Mouse (Mus musculus) left cerebral cortex, adult 8-10 months (tissue): ENCODE measurements around the gene Ank3. TPM values are rescaled to one million over a fixed set of nuclear protein-coding genes. Genes with fewer than 3 reads are reported as not detected.

Experiments
- DNase-seq, 2 experiments: peaks; one replicate each; pipeline ENCODE4 v3.0.0; 2022; ENCODE audit warnings: low spot score in 2 of 2
- total RNA-seq, 4 experiments: library from RNA; stranded (reverse); gene quantifications; 2 replicates each; pipeline ENCODE4 v1.2.4; 2022

Gene Ank3
- total RNA-seq, 4 experiments from 2014 or later = 419 to 552 (median 475) TPM

DNA sequence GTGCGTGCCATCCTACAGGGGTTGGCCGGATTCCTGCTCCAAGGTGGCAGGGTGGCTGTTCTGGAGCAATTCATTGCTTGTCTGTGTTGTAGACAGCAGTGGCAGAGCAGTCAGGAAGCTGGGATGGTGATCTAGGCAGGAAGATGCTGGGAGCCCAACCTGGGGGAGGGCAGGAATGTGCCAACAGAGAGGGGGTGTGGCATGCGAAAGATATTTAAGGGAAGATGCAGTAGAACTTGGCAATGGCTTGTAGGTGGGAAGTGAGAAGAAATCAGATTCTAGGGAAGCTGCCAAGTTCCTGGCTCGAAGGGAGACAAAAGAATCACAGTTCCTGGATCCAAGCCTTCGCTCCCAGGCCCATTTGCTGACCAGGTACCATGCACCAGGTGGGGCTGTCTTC lies 312.2 kb downstream of the Ank3 start:
- DNase-seq = peak in 1 of 2 experiments; percentile 90

DNA sequence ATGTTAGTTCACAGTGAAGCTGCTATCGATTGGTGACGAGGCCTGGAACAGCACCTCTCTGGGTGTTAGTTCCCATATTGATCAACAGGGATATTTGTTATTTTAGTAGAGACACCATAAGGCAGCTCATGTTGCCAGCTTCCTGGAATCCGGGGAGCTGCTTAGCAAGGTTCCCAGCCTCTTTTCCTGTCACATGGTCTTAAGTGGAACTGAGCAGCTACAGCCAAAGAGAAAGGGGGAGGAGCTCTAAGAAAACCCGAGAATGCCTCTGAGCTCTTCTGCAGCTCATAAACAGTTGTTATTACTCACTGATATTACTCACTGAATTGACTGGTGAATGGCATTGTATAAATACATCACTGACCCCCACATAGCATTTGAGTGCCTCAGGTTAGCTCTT lies 318.3 kb downstream of the Ank3 start:
- DNase-seq = no peak

DNA sequence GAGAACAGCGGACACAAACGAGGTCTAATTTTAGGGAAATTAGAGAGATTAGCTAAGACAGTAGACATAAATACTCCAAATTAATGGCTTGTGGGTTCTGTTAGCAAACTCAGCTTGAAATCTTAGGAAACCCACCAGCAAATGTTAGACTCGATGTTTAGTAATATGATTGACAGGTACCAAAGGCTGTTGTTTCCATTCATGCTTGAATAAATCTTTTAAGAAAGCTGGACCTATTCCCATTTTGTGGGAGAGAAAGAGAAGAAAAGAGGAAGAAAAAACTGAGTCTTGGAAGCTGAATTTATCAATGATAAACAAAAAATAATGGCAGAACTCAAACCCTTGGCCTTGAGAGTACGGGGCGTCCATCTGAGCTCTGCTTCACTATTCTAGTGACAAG lies 320.8 kb downstream of the Ank3 start:
- DNase-seq = no peak

DNA sequence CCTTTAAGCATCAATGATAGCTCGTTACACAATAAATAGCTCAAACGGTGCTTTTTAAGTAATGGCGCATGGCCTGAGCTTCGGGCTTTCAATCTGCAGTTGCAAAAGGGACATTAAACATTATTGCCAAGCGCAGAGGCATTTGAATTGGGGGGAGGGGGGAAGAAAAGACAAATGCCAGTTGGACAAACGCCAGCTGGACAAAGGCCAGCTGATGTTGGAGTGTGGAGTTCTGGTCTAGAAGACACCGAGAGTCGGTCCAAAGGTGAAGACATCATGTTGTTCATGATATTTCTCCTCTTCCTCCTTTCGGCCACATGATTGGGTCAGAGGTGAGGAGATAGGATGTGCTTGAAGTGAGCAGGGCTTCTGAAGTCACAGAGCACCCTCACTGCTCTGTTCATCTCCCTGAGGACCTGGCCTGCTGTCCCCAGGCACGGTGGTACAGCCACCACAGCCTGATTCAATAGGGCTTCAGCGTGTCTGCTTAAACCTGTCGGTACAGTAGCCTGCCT lies 321.4 kb downstream of the Ank3 start:
- no peak for DNase-seq

DNA sequence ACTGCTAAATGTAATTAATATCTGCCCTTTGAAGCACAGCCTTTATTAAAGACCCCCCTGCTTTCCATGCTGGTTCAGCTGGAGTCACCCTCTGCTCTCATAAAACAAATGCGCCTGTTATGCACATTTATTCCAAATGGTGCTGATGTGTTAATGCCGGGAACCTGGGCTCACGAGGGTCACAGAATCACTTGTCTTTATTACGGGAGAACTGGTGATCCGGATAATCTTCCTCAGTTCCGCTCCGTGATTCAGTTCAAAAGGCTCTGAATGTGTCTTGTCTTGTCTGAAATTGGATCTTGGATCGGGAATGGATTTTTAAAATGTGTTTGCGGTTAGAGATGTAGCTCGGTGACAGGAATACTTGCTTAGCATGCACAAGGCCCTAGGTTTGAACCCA lies 321.9 kb downstream of the Ank3 start:
- DNase-seq = no peak

DNA sequence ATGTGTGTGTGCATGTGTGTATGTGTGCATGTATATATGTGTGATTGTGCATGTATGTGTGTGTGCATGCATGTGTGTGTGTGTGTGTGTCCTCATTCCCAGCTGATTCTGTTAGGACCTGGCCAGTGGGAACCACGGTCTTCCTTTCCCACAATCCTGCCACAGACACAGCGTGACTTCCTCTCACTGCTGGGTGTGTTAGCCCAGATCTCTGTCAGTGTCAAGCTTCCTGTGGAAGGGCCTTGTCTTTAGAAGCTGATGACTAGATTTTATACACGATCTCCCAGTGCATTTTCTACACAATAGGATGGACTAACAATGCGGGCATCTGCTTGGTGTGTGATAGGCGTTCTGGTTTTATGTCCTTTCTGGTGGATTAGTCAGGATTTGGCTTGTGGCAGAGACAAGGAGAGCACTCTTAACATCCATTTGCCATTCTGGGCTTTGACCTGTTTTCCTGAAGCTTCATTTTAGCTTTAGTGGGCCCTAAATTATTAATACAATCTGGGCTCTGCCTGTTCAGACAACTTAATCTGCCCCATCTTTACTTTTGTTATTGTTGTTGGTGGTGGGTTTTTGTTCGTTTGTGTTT lies 322.4 kb downstream of the Ank3 start:
- DNase-seq = no peak

DNA sequence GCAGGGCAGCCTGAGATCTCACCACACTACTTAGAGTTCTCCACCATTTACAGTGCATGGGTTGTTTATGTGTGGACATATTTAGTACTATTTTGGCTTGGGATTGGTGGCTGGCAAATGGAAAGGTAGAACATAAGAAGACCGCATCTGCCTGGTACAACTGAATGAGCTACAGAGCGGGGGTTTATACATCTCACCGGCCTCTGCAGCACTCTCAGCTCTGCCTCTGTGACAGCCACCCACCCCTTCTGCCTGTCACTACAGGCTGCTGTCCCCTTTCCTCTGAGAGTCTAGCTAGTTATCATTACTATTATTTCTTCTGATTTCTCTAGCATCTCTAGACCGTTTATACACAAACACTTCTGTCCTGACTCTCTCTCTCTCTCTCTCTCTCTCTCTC lies 325.6 kb downstream of the Ank3 start:
- DNase-seq = no peak

DNA sequence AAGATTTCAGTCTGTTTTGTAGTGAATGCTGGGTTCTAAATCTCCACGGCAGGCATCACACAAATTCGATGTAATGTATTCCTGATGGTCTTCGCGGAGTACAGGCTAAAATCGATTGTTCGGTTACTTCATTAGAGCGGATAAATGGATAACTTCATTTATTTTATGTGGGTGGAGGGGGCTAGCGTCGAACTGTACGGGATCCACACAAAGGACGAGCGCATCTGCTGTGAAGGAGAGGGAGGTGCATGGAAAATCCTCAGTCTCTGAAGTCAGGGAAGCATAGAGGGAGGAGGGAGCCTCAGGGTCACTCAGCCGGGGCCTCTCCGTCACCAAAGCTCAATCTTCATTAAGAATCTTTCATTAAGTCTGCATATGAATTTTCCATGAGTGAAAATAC lies 326.5 kb downstream of the Ank3 start:
- DNase-seq = no peak

DNA sequence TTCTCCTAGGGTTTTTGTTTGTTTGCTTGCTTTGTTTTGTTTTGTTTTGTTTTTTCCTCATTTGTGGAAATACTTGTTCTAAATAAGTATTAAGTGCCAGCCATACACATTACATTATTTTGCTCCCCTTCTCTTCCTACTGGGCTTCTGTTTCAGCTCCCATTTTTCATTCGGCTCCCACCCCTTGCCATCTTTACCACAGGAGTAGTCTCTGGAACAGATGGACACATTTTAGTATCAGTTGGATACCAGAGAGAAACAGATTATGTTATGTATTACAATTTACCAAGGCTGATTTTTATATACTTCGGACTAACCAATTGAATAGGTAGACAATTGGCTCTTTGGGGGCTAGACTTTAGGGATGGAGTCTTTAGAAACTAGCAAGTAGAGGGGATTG lies 327.7 kb downstream of the Ank3 start:
- no peak for DNase-seq

DNA sequence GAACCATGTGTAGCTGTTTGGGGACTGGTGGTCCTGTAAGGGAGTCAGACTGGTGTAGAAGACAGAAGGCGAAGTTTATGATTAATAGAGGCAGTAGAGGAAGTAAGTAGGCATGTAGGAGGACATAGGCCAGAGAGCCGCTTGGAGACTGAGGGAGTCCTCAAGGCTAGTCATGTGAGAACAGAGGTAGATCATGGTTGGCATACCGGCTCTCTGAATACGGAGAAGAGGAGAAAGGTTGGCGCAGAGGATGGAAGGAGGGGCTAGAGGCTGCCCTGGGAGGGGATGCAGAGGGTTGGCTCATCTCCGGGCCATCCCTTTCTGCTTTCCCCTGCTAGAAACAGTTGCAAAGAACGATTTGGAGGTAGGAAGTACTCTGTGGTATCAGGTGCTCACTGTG lies 328.2 kb downstream of the Ank3 start:
- no peak for DNase-seq

DNA sequence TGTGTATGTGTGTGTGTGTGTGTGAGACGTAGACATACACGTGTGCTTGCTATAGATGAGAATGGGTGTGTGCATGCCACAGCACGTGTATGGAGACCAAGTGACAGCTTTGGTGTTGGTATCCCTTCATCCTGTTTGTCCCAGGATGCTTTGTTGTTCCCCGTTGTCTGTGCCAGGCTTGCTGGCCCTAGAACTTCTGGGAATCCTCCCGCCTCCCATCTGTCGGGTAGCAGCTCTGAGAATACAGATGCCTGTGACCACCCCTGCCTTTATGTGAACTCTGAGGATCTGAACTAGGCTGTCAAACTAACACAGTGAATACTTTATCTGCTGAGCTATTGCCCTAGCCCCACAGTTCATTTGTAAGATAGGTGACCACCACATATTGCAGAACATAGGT lies 330.3 kb downstream of the Ank3 start:
- DNase-seq = no peak

DNA sequence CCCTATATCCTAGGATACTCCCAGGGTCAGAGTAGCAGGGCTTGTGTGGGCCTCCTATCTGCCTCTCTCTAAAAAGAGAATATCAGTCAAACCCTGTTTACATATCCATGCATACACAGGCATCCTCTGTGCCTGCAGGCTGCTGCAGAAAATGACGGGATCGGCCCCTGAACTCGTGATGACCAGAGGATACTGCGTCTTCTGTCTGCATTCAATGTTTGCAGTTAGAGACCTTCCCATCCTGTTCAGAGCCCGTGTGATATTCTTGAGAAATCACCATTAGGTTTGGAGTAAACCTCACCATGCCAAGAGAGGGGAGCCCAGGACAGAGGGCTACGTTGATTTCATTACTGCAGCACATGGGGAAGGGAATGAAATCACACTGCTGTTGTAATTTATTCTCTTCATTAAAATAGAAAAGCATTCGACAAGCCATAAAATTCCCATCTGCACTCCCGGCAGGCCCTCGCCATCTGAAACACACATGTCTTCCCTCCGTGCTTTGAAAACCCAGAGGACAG lies 331.8 kb downstream of the Ank3 start:
- no peak for DNase-seq

DNA sequence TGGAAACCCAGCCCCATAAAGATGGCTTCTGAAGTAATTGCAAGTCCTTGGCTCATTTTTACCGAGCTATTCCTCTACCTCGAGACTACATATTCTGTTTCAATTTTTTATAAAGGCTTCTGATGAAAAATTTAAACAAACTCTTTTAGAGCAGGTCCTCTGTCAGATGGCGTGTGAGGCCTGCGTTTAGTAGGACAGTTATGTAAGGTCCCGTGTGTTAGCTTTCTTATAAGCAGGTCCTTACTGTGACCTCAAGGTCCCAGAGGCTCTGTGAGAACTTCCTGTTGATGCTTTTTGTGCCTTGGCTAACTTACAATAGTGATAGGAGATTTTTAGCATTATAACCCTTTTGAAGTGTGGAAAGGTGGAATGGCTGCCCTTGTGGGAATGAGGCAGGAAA lies 332.8 kb downstream of the Ank3 start:
- no peak for DNase-seq

DNA sequence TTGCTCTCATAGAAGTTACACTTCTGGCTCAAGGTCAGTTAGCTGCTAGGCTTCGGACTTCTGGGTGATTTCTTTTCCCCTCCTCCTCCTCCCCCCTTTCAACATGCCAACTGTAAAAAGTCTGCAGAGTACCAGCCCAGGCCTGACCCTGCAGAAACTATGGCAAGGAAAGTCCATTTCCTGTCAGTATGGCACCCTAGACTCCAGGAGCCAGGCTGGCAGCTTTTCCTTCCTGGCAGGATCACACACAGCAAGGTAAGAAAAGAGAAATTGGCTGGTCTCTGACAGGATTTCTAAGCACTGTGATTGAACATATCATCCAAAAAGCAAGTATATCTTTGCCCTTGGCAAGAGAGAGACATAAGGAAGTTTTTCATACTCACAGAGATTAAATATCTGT lies 333.3 kb downstream of the Ank3 start:
- DNase-seq = no peak

DNA sequence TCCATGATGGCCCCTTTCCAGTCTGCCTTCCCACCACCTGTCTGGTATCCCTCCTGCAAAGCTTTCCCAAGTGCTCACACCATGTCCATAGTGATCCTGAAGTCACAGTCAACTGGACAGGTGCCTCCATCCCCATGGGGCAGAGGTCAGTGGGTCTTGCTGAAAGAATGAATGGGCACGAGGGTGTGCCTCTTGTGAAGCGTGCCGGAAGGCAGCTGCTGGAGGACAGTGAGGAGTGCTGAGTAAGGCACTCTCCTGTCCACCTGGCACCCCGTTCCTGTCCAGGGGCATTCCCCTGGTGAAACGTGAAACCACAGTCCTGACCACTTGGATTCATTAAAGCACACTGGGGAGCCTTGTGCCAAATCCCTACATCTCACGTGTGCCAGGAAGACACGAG lies 337.7 kb downstream of the Ank3 start:
- no peak for DNase-seq

DNA sequence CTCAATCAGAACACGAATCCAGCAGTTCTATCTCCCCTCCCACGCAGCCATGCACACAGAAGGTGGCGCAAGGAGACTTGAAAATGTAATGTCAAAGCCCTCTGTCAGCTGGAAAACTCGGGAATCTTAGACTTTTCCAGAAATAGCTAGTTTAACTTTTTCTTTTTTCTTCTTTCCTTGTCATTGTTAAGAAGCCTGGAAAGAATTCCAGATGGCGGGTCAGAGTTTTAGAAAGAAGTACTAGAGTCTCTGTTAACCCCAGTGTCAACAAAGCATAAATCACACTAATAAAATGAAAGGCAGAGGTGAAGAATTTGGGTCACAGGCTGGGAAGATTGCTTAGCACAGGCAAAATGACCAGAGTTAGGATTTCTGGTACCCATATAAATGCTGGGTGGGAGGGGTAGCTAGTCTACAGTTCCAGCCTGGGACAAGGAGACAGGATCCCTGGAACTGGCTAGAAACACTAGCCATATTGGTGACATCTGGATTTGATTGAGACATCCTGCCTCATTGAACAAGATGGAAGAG lies 340.2 kb downstream of the Ank3 start:
- no peak for DNase-seq

DNA sequence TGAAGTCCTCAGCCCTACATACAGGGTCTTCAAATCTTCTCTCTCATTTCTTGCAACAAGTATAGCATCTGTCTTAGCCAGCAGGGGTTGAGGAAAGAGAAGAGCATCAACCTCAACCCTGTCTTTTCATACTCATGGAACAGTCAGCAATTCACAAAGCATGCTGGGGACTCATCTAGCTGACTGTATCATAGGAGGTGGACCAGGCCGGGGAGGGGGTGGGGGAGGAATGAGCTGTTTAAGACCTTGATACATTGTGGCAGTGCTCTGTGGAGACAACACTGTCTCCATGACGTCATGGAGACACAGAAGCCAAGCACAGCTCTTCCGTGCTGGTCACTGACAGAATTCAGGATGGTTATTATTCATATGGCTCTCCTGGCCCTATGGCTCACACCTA lies 344.0 kb downstream of the Ank3 start:
- DNase-seq = no peak

DNA sequence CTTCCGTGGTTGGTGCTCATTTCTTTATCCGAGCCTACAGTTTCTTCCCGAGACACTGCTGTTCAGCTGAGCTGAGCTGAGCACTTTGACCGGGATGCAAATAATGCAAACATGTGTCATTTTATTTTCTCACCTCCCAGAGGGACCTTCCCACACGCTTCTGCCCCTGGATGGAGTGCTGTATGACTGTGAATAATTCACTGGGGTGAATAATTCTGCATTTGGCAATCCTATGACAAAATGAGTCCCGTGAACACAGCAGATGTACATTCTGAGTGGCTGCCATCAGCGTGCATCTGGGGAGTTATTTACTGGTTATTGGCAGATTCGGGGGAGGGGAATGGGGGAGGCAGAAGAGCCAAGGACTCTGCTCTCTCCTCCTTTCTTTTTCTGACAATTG lies 345.6 kb downstream of the Ank3 start:
- DNase-seq = peak in 1 of 2 experiments; percentile 52

DNA sequence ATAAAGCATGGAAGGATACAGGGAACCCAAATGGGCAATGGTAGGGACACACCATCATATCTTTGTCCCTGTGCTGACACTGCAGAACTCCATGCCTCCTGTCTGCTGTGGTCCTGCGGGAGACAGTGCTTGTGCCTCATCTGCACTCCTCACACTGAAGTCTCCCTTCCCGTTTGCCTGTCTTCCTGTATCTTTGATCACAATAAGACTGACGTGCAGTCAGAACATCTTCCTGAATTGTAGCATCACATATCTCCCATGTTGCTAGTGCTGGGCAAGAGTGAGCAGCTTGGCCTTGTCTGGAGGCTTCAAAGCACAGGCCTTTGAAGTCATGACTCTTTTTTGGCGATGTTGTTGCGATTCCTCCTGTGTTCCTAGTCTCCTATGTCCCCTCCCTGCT lies 346.3 kb downstream of the Ank3 start:
- no peak for DNase-seq

DNA sequence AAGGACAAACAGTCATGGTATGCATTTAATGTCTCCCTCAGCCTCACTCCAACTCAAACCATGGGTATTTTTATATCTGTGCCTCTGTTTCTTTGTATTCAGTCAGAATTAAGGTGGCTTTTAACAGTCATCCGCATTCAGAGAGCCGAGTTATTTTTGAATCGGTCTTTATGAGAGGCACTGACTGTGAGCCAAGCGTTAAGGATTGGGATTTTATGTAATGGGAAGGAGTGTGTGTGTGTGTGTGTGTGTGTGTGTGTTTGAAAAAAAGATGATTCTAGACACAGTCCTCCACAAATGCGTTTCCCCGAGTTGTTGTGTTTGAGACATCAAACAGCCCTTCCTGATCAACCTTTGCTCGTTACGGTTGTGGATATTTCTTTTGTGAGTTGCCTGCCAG lies 347.7 kb downstream of the Ank3 start:
- no peak for DNase-seq

DNA sequence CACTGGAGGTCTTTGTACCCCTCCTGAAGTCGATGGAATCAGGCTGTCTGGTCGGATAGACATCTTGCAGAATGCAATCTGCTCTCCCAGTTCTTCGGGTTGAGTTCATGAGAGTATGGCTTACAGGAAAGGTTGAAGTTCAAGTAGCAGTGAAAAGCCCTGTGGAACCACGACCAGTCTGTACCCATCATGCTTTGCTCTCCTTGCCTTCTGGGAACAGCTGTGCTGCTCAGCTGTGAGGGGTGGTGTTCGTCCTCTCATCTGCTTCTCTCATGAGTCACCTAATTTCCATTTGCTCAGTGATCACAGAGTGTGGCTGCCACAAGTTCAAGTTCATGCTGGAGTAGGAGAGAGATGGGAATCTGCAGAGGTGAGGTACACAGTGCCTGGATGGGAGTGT lies 348.2 kb downstream of the Ank3 start:
- DNase-seq = peak in 1 of 2 experiments; percentile 33

DNA sequence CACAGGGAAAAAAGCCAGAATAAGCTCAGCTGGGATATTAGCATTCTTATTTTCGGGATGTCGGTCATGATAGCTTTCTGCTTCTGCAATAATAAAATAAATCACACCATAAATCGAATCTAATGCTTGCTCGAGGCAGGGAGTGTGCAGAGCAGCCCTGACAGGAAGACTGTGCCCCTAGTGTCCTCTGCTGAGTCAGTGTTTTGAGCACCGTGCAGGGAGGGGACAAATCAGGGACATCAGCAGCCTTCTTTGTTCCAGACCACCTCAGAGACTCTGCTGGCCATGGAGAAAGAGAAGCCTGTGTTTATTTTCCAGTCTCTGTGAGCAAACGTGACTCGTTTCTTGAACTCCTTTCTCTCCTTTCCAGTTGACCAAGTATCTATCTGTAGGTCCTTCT lies 352.8 kb downstream of the Ank3 start:
- no peak for DNase-seq

DNA sequence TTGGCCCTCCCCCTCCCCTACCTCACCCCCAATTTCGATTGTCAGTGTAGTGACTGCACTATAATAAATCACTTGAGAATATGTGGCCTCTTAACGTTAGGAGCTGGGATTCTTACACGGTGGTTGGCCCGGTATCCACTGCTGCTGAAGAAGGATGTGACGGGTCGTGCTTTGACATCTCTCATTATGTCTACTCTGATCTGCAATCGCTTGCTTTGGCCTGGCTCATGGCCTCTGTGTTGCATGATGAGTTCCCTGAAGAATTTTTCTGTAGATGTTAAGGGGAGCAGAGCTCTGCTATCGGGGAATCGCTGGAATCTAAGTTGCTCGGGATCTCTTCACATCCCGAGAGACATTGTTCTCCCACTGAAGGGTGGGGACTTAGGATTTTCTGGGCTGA lies 354.9 kb downstream of the Ank3 start:
- DNase-seq = no peak
